Mouse (Mus musculus): ENCODE data around the gene Gm42417.

- TF ChIP-seq CTCF (IDR thresholded peaks at IDR 0.05; ENCODE audit: low read depth, low read length) = no peak
- TF ChIP-seq POLR2A (IDR thresholded peaks at IDR 0.05; ENCODE audit: extremely low read depth, insufficient read depth, low read length) = no peak
These were observed 20.0 kb upstream of the Gm42417 start for GRCm38 (mm10) chr1:36559256-36559655.

Data from liver, adult 2 months (tissue).